In the genomic region with DNA sequence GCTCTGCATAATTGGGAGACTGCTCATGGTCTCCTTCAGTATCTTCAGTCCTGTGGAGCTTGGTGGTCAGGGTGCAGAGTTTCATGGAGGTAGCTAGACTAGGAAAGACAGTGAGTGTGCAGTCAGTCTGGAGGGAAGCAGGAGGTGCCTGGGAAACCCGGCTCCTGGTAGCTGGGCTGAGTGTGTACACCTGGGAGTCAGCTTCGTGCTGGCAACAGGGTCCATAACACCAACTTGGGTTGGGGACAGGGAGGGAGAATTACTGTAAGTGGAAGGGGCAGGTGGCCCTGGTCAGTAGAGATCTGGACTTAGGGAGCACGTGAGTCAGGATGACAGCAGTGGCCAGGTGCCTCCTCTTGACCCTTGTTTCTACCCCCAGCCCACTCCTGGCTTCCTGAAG, we compare ENCODE assay signal across 1 mouse cellular context.
A peak's percentile ranks its signal among the peaks of the same experiment; 100 is the strongest.
TF ChIP-seq lines count a peak whose summit lies in the region.

No protein-coding gene starts in this region.

TF ChIP-seq in myocyte, 11 proteins besides CTCF, POLR2A, EP300 and RAD21:
- TF ChIP-seq POLR2AphosphoS2 (IDR thresholded peaks at IDR 0.05; ENCODE audit: insufficient read length, low read depth) (peak; percentile 7), TCF12 (IDR thresholded peaks at IDR 0.05; ENCODE audit: insufficient read depth, poor library complexity, severe bottlenecking) (no peak), TCF3 (IDR thresholded peaks at IDR 0.05; ENCODE audit: insufficient read length, low read depth) (no peak), E2F4 (IDR thresholded peaks at IDR 0.05; ENCODE audit: insufficient read depth) (no peak)
